Mouse (Mus musculus): ENCODE results near the gene Unc13a. TPM values are rescaled to one million over a fixed set of nuclear protein-coding genes. Genes with fewer than 3 reads are reported as not detected.

Gene Unc13a
- polyA plus RNA-seq, 1 experiment = 2.0 TPM

- no peak for DNase-seq (ENCODE audit: low read depth)
Measured at GRCm38 (mm10) chr8:71666855-71667254, 4.7 kb downstream of the Unc13a start.

- no peak for DNase-seq (ENCODE audit: low read depth)
Measured at GRCm38 (mm10) chr8:71665331-71666130, 6.0 kb downstream of the Unc13a start.

- DNase-seq (ENCODE audit: low read depth) = no peak
Measured at GRCm38 (mm10) chr8:71660325-71661120, 11.0 kb downstream of the Unc13a start.

GRCm38 (mm10) chr8:71659751-71660150, 11.8 kb downstream of the Unc13a start:
- DNase-seq (ENCODE audit: low read depth) = no peak

GRCm38 (mm10) chr8:71658515-71659049, 13.0 kb downstream of the Unc13a start:
- no peak for DNase-seq (ENCODE audit: low read depth)

- no peak for DNase-seq (ENCODE audit: low read depth)
Measured at GRCm38 (mm10) chr8:71657816-71658215, 13.7 kb downstream of the Unc13a start.

GRCm38 (mm10) chr8:71654600-71654999, 17.0 kb downstream of the Unc13a start:
- DNase-seq (ENCODE audit: low read depth) = no peak

- DNase-seq (ENCODE audit: low read depth) = no peak
Measured at GRCm38 (mm10) chr8:71645510-71645909, 26.0 kb downstream of the Unc13a start.

GRCm38 (mm10) chr8:71639318-71639717, 32.2 kb downstream of the Unc13a start:
- DNase-seq (ENCODE audit: low read depth) = no peak

GRCm38 (mm10) chr8:71638321-71638720, 33.2 kb downstream of the Unc13a start:
- no peak for DNase-seq (ENCODE audit: low read depth)

- no peak for DNase-seq (ENCODE audit: low read depth)
Measured at GRCm38 (mm10) chr8:71637149-71638095, 34.1 kb downstream of the Unc13a start.

GRCm38 (mm10) chr8:71633981-71634667, 37.4 kb downstream of the Unc13a start:
- DNase-seq (ENCODE audit: low read depth) = no peak

- DNase-seq (ENCODE audit: low read depth) = no peak
Measured at GRCm38 (mm10) chr8:71633164-71633563, 38.4 kb downstream of the Unc13a start.

- no peak for DNase-seq (ENCODE audit: low read depth)
Measured at GRCm38 (mm10) chr8:71631897-71632296, 39.7 kb downstream of the Unc13a start.

GRCm38 (mm10) chr8:71630761-71631160, 40.8 kb downstream of the Unc13a start:
- no peak for DNase-seq (ENCODE audit: low read depth)

GRCm38 (mm10) chr8:71629781-71630212, 41.8 kb downstream of the Unc13a start:
- DNase-seq (ENCODE audit: low read depth) = no peak

GRCm38 (mm10) chr8:71629096-71629697, 42.4 kb downstream of the Unc13a start:
- DNase-seq (ENCODE audit: low read depth) = no peak

- DNase-seq (ENCODE audit: low read depth) = no peak
Measured at GRCm38 (mm10) chr8:71628396-71629095, 43.0 kb downstream of the Unc13a start.

GRCm38 (mm10) chr8:71627265-71628099, 44.1 kb downstream of the Unc13a start:
- no peak for DNase-seq (ENCODE audit: low read depth)

Measured in gonadal fat pad, adult 2 months (tissue).